Mouse (Mus musculus) c-Kit-positive CD71-negative TER-119-negative erythroid progenitor cells, embryonic 14.5 days (primary cell): ENCODE measurements at regions not wholly inside any gene's neighbourhood (a gene's known extent, or its start where the extent isn't known, plus 50 kb on each side); places are given as distances from the start of the nearest gene placed in this dataset.

Experiments
- DNase-seq: peaks from one replicate; pipeline ENCODE4 v3.0.0-alpha.2; 2013; ENCODE audit warnings: low read depth

GRCm38 (mm10) chr3:149415081-149415480 lies 424.7 kb upstream of the Adgrl2 start:
- no peak for DNase-seq

GRCm38 (mm10) chr3:149413114-149413513 lies 422.8 kb upstream of the Adgrl2 start:
- DNase-seq, result no peak

GRCm38 (mm10) chr3:149410518-149410917 lies 420.2 kb upstream of the Adgrl2 start:
- DNase-seq, result no peak

- DNase-seq, result no peak
Measured at GRCm38 (mm10) chr3:149408858-149409257, 418.5 kb upstream of the Adgrl2 start.

- no peak for DNase-seq
Measured at GRCm38 (mm10) chr3:149405872-149406271, 415.5 kb upstream of the Adgrl2 start.

- no peak for DNase-seq
Measured at GRCm38 (mm10) chr3:149404691-149405090, 414.3 kb upstream of the Adgrl2 start.

GRCm38 (mm10) chr3:149402496-149402895 lies 412.1 kb upstream of the Adgrl2 start:
- DNase-seq, result no peak

- no peak for DNase-seq
Measured at GRCm38 (mm10) chr3:149395082-149395481, 404.7 kb upstream of the Adgrl2 start.

GRCm38 (mm10) chr3:149393317-149394172 lies 403.2 kb upstream of the Adgrl2 start:
- no peak for DNase-seq

- DNase-seq, result no peak
Measured at GRCm38 (mm10) chr3:149392164-149392563, 401.8 kb upstream of the Adgrl2 start.

- no peak for DNase-seq
Measured at GRCm38 (mm10) chr3:149387537-149387936, 397.2 kb upstream of the Adgrl2 start.

- no peak for DNase-seq
Measured at GRCm38 (mm10) chr3:149386027-149386426, 395.7 kb upstream of the Adgrl2 start.

- DNase-seq, result no peak
Measured at GRCm38 (mm10) chr3:149385336-149385735, 395.0 kb upstream of the Adgrl2 start.

- no peak for DNase-seq
Measured at GRCm38 (mm10) chr3:149381559-149382245, 391.3 kb upstream of the Adgrl2 start.

- no peak for DNase-seq
Measured at GRCm38 (mm10) chr3:149381051-149381450, 390.7 kb upstream of the Adgrl2 start.

- peak; percentile 41 for DNase-seq
Measured at GRCm38 (mm10) chr3:149379866-149380472, 389.6 kb upstream of the Adgrl2 start.

GRCm38 (mm10) chr3:149379249-149379865 lies 389.0 kb upstream of the Adgrl2 start:
- no peak for DNase-seq

- DNase-seq, result no peak
Measured at GRCm38 (mm10) chr3:149371439-149371838, 381.1 kb upstream of the Adgrl2 start.

- no peak for DNase-seq
Measured at GRCm38 (mm10) chr3:149370517-149371227, 380.3 kb upstream of the Adgrl2 start.

- DNase-seq, result no peak
Measured at GRCm38 (mm10) chr3:149367888-149368287, 377.5 kb upstream of the Adgrl2 start.

GRCm38 (mm10) chr3:149360164-149360563 lies 369.8 kb upstream of the Adgrl2 start:
- DNase-seq, result no peak
